Mouse (Mus musculus) left cerebral cortex, adult 2 months (tissue): ENCODE measurements around the gene Faap20. TPM values are rescaled to one million over a fixed set of nuclear protein-coding genes. Genes with fewer than 3 reads are reported as not detected.

Experiments
- DNase-seq, 2 experiments: peaks; one replicate each; pipeline ENCODE4 v3.0.0; 2021 to 2022; ENCODE audit warnings: low spot score in 2 of 2, mixed read lengths in 1 of 2; ENCODE audit errors: extremely low spot score in 1 of 2
- H3K27ac ChIP-seq: fragments of 200-600 bp; 2 replicates; pipeline ENCODE4 v1.8.1; 2022
- H3K4me3 ChIP-seq: fragments of 200-600 bp; 2 replicates; pipeline ENCODE4 v1.8.1; 2022
- CTCF ChIP-seq: fragments of 200-600 bp; IDR thresholded peaks from 2 replicates; pipeline ENCODE4 v1.8.1; 2022; ENCODE audit warnings: antibody characterized with exemption, mild to moderate bottlenecking, moderate library complexity
- intact Hi-C: fragments of 180-260 bp; cut with DNase I; formaldehyde crosslinking; loops from one replicate; pipeline ENCODE4 v1.15.1; 2025
- total RNA-seq, 2 experiments: library from RNA; stranded (reverse); gene quantifications; 2 replicates each; pipeline ENCODE4 v1.2.3; 2021

The Faap20 gene
- total RNA-seq, 2 experiments from 2014 or later: 25.9 to 28.8 TPM

- intact Hi-C loops: no loop called here
- TF ChIP-seq CTCF: no peak
- no peak overlapping the region for H3K27ac ChIP-seq
- no peak overlapping the region for H3K4me3 ChIP-seq
- no peak for DNase-seq
Measured at GRCm38 (mm10) chr4:155292863-155293262, 43.3 kb downstream of the Faap20 start.

GRCm38 (mm10) chr4:155294381-155294780 is 44.8 kb downstream of the Faap20 start:
- peak overlapping the region; percentile 70; the same call in 1 of the 2 replicates for H3K27ac ChIP-seq
- intact Hi-C loops: no loop called here
- TF ChIP-seq CTCF: no peak
- no peak overlapping the region for H3K4me3 ChIP-seq
- no peak for DNase-seq

- Histone ChIP-seq H3K27ac (peak overlapping the region; percentile 70), H3K4me3 (no peak overlapping the region)
- DNase-seq: no peak
- intact Hi-C loops: no loop called here
- TF ChIP-seq CTCF: peak; percentile 29
Measured at GRCm38 (mm10) chr4:155295026-155295590, 45.5 kb downstream of the Faap20 start.

DNA sequence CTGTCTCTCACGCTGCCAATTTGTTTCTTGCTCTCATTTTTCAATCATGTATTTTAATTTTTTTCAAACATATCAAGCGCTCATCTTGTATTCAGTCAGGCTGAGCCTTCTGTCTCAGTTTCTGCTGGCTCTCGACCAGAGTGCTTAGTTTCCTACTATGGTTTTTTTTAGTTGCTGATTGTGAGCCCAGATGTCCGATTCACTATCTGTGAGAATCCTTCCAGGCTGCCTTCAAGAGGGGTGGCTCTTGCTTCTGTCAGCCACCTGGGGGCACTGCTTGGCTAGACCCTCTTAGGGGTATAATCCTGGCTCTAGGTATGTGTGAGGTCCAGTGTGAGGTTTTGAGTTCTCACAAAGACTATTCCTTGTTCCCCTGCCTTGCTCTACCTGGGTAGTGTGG is 46.4 kb downstream of the Faap20 start:
- intact Hi-C loops: no loop called here
- peak in 1 of 2 experiments; percentile 49 for DNase-seq
- H3K4me3 ChIP-seq: no peak overlapping the region
- H3K27ac ChIP-seq: peak overlapping the region; percentile 64
- peak; percentile 59 for TF ChIP-seq CTCF

DNA sequence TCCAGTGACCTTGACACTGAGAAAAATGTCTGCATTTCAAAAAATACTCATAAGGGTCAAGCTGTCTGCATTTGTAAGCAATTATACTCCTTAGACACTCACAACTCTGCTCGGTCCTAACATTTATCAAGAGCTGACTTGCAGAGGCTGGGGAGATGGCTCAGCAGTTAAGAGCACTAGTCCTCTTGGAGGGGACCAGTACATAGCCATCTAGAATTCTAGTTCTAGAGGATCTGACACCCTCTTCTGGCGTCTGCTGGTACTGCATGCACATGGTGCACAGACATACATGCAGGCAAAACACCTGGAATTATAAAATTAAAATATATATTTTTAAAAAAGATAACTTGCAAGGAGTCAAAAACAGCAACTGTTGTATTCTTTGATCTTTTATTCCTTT is 47.5 kb downstream of the Faap20 start:
- Histone ChIP-seq H3K4me3 (no peak overlapping the region), H3K27ac (peak overlapping the region; percentile 64)
- intact Hi-C loops: no loop called here
- no peak for DNase-seq
- TF ChIP-seq CTCF: peak; percentile 53

DNA sequence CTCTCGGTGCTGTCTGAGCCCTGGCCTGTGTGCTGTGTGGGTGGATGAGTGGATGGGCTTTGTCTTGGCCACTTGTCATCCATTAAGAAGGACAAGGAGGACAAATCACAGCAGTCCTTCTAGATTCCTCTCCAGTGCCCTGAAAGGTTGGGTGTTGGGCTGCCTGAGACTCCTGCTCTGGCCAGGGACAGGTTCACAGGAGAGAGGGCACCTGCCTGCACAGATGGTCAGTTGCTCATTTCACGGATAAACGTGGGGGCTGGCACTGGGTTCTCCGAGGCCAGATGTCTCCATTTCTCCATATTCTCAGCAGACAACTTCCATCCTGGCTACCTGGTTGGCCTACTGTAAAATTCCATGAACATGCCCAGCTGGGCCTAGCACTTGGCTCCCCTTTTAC is 49.2 kb downstream of the Faap20 start:
- Histone ChIP-seq H3K4me3 (no peak overlapping the region), H3K27ac (0 out of 2 replicates have a peak overlapping the region, but pooled peaks have one; percentile 21)
- TF ChIP-seq CTCF: no peak
- DNase-seq: no peak
- intact Hi-C loops: no loop called here

DNA sequence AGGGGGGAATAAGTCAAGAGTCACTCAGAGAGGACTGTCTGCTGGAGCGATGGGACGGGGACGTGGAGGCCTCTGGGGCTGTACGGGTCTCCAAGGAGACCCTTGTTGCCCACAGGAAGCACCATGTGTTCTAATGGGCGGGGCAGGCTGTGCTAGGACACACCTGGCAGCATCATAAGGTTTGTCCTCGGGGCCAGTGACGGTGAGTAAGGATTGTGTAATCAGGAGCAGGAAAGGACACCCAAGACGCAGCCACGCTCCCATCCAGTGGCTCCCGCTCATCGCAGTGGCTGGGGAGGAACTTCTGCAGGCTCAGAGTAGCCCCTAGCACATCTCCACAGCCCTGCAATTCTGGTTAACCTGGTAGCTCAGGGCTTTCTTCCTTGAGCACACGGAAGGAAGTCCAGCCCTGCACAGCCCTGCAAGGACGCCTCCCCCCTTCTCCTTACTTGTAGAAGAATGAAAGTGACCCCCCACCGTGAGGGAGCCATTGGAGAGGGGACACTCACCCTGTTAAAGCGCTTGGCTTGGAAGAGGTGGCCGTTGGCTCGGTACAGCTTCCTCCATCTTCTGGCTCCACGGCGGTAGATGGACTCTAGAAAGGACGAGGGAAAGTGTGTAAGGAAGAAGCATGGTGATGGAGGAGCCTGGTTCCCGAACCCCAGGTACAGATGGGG is 51.0 kb downstream of the Faap20 start:
- intact Hi-C loops: no loop called here
- Histone ChIP-seq H3K27ac (peak overlapping the region; percentile 90), H3K4me3 (no peak overlapping the region)
- TF ChIP-seq CTCF: no peak
- DNase-seq: no peak

DNA sequence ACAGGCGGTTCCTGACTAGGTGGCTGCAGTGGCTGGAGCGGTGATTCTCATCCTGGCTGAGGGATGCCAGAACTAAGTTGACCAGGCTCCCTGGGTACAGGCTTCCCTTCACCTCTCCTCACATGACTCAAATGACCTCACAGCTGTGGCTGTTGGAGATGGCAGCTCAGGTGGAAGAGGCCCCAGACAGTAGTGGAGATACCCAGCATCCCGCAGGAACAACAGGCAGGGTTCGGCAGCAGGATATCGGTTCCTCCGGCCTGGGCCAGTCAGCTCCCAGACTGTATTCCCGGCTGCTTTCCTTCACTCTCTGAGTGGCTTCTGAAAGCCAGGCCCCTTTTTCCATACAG is 51.5 kb downstream of the Faap20 start:
- H3K4me3 ChIP-seq: no peak overlapping the region
- TF ChIP-seq CTCF: no peak
- DNase-seq: no peak
- intact Hi-C loops: no loop called here
- H3K27ac ChIP-seq: peak overlapping the region; percentile 90

- intact Hi-C loops: no loop called here
- peak overlapping the region; percentile 90 for H3K27ac ChIP-seq
- H3K4me3 ChIP-seq: no peak overlapping the region; the same call in 1 of the 2 replicates
- no peak for DNase-seq
- TF ChIP-seq CTCF: no peak
Measured at GRCm38 (mm10) chr4:155301965-155302364, 52.4 kb downstream of the Faap20 start.

- DNase-seq: no peak
- intact Hi-C loops: loop anchor here (2.0 to 5.0 kb wide), 3 partner anchors 20 to 207 kb away; no protein-coding TSS in a partner anchor
- H3K4me3 ChIP-seq: no peak overlapping the region
- TF ChIP-seq CTCF: no peak
- H3K27ac ChIP-seq: peak overlapping the region; percentile 92
Measured at GRCm38 (mm10) chr4:155304508-155305096, 55.0 kb downstream of the Faap20 start.

GRCm38 (mm10) chr4:155305531-155306031 is 56.0 kb downstream of the Faap20 start:
- DNase-seq: peak; percentile 56 to 61
- intact Hi-C loops: loop anchor here (2.0 to 5.0 kb wide), 3 partner anchors 21 to 208 kb away; no protein-coding TSS in a partner anchor
- peak overlapping the region; percentile 9; the same call in 1 of the 2 replicates for H3K4me3 ChIP-seq
- peak overlapping the region; percentile 92 for H3K27ac ChIP-seq
- TF ChIP-seq CTCF: no peak

Other genes starting within 250 kb of the Faap20 start
- gene Plch2, start 193.0 kb upstream of the Faap20 start, total RNA-seq: 10 to 100 TPM; 83.4 to 90.2 TPM
- gene Pex10, start 182.8 kb upstream of the Faap20 start, total RNA-seq: 10 to 100 TPM; 17.4 to 18.3 TPM
- gene Rer1, start 163.4 kb upstream of the Faap20 start, total RNA-seq: 10 to 100 TPM; 62.4 to 67.5 TPM
- gene Morn1, start 163.2 kb upstream of the Faap20 start, total RNA-seq: 10 to 100 TPM; 10.6 to 11.2 TPM
- 100 to 1,000 TPM; 113 to 119 TPM for gene Ski, start 27.2 kb upstream of the Faap20 start, total RNA-seq
- gene Prkcz, start 111.6 kb downstream of the Faap20 start, total RNA-seq: 100 to 1,000 TPM; 221 to 226 TPM
- 10 to 100 TPM; 69.2 to 71.8 TPM for gene Gabrd, start 148.3 kb downstream of the Faap20 start, total RNA-seq
- 10 to 100 TPM; 15.1 to 17.7 TPM for gene Cfap74, start 159.4 kb downstream of the Faap20 start, total RNA-seq
- gene Tmem52, start 219.3 kb downstream of the Faap20 start, total RNA-seq: 1 to 10 TPM; 1.7 to 1.9 TPM
- gene Gnb1, start 241.6 kb downstream of the Faap20 start, total RNA-seq: 100 to 1,000 TPM; 853 to 870 TPM